Mouse (Mus musculus) layer of hippocampus, adult 18-20 months (tissue): ENCODE measurements around the gene Ankfn1. TPM values are rescaled to one million over a fixed set of nuclear protein-coding genes. Genes with fewer than 3 reads are reported as not detected.
A peak's percentile ranks its signal among the peaks of the same experiment; 100 is the strongest.

ENCODE experiments used
- DNase-seq, 2 experiments: peaks; one replicate each; pipeline ENCODE4 v3.0.0; 2022; ENCODE audit warnings: low spot score in 2 of 2
- total RNA-seq, 2 experiments: library from RNA; stranded (reverse); gene quantifications; 2 replicates each; pipeline ENCODE4 v1.2.3; 2021

The Ankfn1 gene
- total RNA-seq, 2 experiments from 2014 or later: 1.2 to 1.9 TPM

GRCm38 (mm10) chr11:89476927-89477326 is 300.5 kb downstream of the Ankfn1 start:
- no peak for DNase-seq

GRCm38 (mm10) chr11:89476047-89476446 is 301.4 kb downstream of the Ankfn1 start:
- DNase-seq: no peak

GRCm38 (mm10) chr11:89472871-89473270 is 304.6 kb downstream of the Ankfn1 start:
- DNase-seq: no peak

- DNase-seq: no peak
These were observed 312.1 kb downstream of the Ankfn1 start for GRCm38 (mm10) chr11:89465381-89465780.

GRCm38 (mm10) chr11:89462216-89462615 is 315.2 kb downstream of the Ankfn1 start:
- DNase-seq: no peak

- no peak for DNase-seq
These were observed 318.0 kb downstream of the Ankfn1 start for GRCm38 (mm10) chr11:89459437-89459836.

GRCm38 (mm10) chr11:89455647-89456231 is 321.7 kb downstream of the Ankfn1 start:
- DNase-seq: no peak

GRCm38 (mm10) chr11:89454702-89455101 is 322.8 kb downstream of the Ankfn1 start:
- no peak for DNase-seq

GRCm38 (mm10) chr11:89452862-89453261 is 324.6 kb downstream of the Ankfn1 start:
- peak in 1 of 2 experiments; percentile 4 for DNase-seq

GRCm38 (mm10) chr11:89450406-89450805 is 327.0 kb downstream of the Ankfn1 start:
- no peak for DNase-seq

GRCm38 (mm10) chr11:89448986-89449385 is 328.5 kb downstream of the Ankfn1 start:
- DNase-seq: no peak

- DNase-seq: no peak
These were observed 330.0 kb downstream of the Ankfn1 start for GRCm38 (mm10) chr11:89447477-89447876.

GRCm38 (mm10) chr11:89440566-89440965 is 336.9 kb downstream of the Ankfn1 start:
- no peak for DNase-seq

GRCm38 (mm10) chr11:89424358-89424757 is 353.1 kb downstream of the Ankfn1 start:
- peak in 1 of 2 experiments; percentile 7 for DNase-seq

GRCm38 (mm10) chr11:89422637-89423036 is 354.8 kb downstream of the Ankfn1 start:
- no peak for DNase-seq

- DNase-seq: no peak
These were observed 356.6 kb downstream of the Ankfn1 start for GRCm38 (mm10) chr11:89420767-89421438.

GRCm38 (mm10) chr11:89419863-89420262 is 357.6 kb downstream of the Ankfn1 start:
- DNase-seq: no peak

- DNase-seq: no peak
These were observed 358.8 kb downstream of the Ankfn1 start for GRCm38 (mm10) chr11:89418644-89419043.

GRCm38 (mm10) chr11:89416769-89417168 is 360.7 kb downstream of the Ankfn1 start:
- DNase-seq: no peak

- no peak for DNase-seq
These were observed 368.7 kb downstream of the Ankfn1 start for GRCm38 (mm10) chr11:89408774-89409173.

GRCm38 (mm10) chr11:89404489-89404888 is 373.0 kb downstream of the Ankfn1 start:
- DNase-seq: peak in 1 of 2 experiments; percentile 23

GRCm38 (mm10) chr11:89403436-89403835 is 374.0 kb downstream of the Ankfn1 start:
- no peak for DNase-seq

GRCm38 (mm10) chr11:89388851-89389250 is 388.6 kb downstream of the Ankfn1 start:
- no peak for DNase-seq
